Mouse (Mus musculus) mature B cell (primary cell): Measurements from ENCODE around the gene Rdh9.

Experiments
- in situ Hi-C: fragments of 300-500 bp; cut with MboI; formaldehyde crosslinking; loops from 2 replicates; pipeline ENCODE4 v1.14.3; 2019

Gene Rdh9

GRCm38 (mm10) chr10:127776011-127776410 is at the start of gene Rdh9:
Rdh9 (plus strand) TSS chr10:127776386.
- in situ Hi-C loops: no loop called here

- in situ Hi-C loops: no loop called here
These were observed 47.7 kb upstream of the Rdh9 start for GRCm38 (mm10) chr10:127728437-127728836.

GRCm38 (mm10) chr10:127730285-127730932 is 45.8 kb upstream of the Rdh9 start:
- in situ Hi-C loops: loop anchor here (10.0 kb wide), 1 partner anchor 86 kb away; the partner anchor contains the start of gene Stat6

GRCm38 (mm10) chr10:127730933-127731310 is 45.3 kb upstream of the Rdh9 start:
- in situ Hi-C loops: loop anchor here (10.0 kb wide), 1 partner anchor 86 kb away; the partner anchor contains the start of gene Stat6

GRCm38 (mm10) chr10:127731397-127731796 is 44.8 kb upstream of the Rdh9 start:
- in situ Hi-C loops: loop anchor here (10.0 kb wide), 1 partner anchor 87 kb away; the partner anchor contains the start of gene Stat6

- in situ Hi-C loops: loop anchor here (10.0 kb wide), 1 partner anchor 90 kb away; the partner anchor contains the start of gene Stat6
These were observed 41.8 kb upstream of the Rdh9 start for GRCm38 (mm10) chr10:127734434-127734833.

- in situ Hi-C loops: loop anchor here (10.0 kb wide), 1 partner anchor 91 kb away; the partner anchor contains the start of gene Stat6
These were observed 39.9 kb upstream of the Rdh9 start for GRCm38 (mm10) chr10:127736266-127736665.

- in situ Hi-C loops: loop anchor here (10.0 kb wide), 1 partner anchor 92 kb away; the partner anchor contains the start of gene Stat6
These were observed 39.3 kb upstream of the Rdh9 start for GRCm38 (mm10) chr10:127736916-127737315.

GRCm38 (mm10) chr10:127737552-127737951 is 38.6 kb upstream of the Rdh9 start:
- in situ Hi-C loops: loop anchor here (10.0 kb wide), 1 partner anchor 93 kb away; the partner anchor contains the start of gene Stat6

- in situ Hi-C loops: loop anchor here (10.0 kb wide), 1 partner anchor 94 kb away; the partner anchor contains the start of gene Stat6
These were observed 37.9 kb upstream of the Rdh9 start for GRCm38 (mm10) chr10:127738151-127738882.

GRCm38 (mm10) chr10:127739083-127739660 is 37.0 kb upstream of the Rdh9 start, which contains the start of gene Zbtb39:
Zbtb39 (plus strand) TSS chr10:127739538.
- in situ Hi-C loops: loop anchor here (10.0 kb wide), 1 partner anchor 94 kb away; the partner anchor contains the start of gene Stat6

- in situ Hi-C loops: loop anchor here (10.0 kb wide), 1 partner anchor 95 kb away; the partner anchor contains the start of gene Stat6
These were observed 36.5 kb upstream of the Rdh9 start for GRCm38 (mm10) chr10:127739661-127740161.

- in situ Hi-C loops: no loop called here
These were observed 31.5 kb upstream of the Rdh9 start for GRCm38 (mm10) chr10:127744661-127745060.

- in situ Hi-C loops: no loop called here
These were observed 30.3 kb upstream of the Rdh9 start for GRCm38 (mm10) chr10:127745886-127746285.

- in situ Hi-C loops: no loop called here
These were observed 28.9 kb upstream of the Rdh9 start for GRCm38 (mm10) chr10:127747254-127747653.

- in situ Hi-C loops: no loop called here
These were observed 27.2 kb upstream of the Rdh9 start for GRCm38 (mm10) chr10:127748847-127749612.

GRCm38 (mm10) chr10:127750136-127750777 is 25.9 kb upstream of the Rdh9 start:
- in situ Hi-C loops: no loop called here

- in situ Hi-C loops: no loop called here
These were observed 24.6 kb upstream of the Rdh9 start, which contains the start of gene Gpr182 for GRCm38 (mm10) chr10:127751548-127751947. Gpr182 (minus strand) TSS chr10:127751732.

GRCm38 (mm10) chr10:127754566-127755166 is 21.5 kb upstream of the Rdh9 start:
- in situ Hi-C loops: no loop called here

- in situ Hi-C loops: no loop called here
These were observed 20.9 kb upstream of the Rdh9 start for GRCm38 (mm10) chr10:127755246-127755645.
